Mouse (Mus musculus): ENCODE data around the gene Stard7. TPM values are rescaled to one million over a fixed set of nuclear protein-coding genes. Genes with fewer than 3 reads are reported as not detected.
"Not testable (repeated sequence)": the region's sequence is repeated elsewhere in the genome, so short reads cannot be mapped to it uniquely, and the experiment has no call there.

The Stard7 gene
- polyA plus RNA-seq, 1 experiment from 2014 or later = 95.0 TPM

GRCm38 (mm10) chr2:127270300-127271041 lies 453 bp downstream of the Stard7 start:
- Histone ChIP-seq H3K4me2 (ENCODE audit: low read depth, low read length, severe bottlenecking) (peak overlapping the region; percentile 88), H3K36me3 (ENCODE audit: control insufficient read depth, insufficient read depth, low read length) (no peaks in the 10 kb centered on the region), H3K27ac (ENCODE audit: low read depth, low read length) (peak overlapping the region; percentile 91), H3K27me3 (ENCODE audit: control insufficient read depth, insufficient read depth, low read length) (no peaks in the 10 kb centered on the region), H3K4me3 (ENCODE audit: low read depth, low read length) (peak overlapping the region; percentile 95), H3K9ac (ENCODE audit: low read length) (peak overlapping the region; percentile 95), H3K4me1 (replicated peaks; ENCODE audit: control insufficient read depth, insufficient read depth, low read length) (no peaks in the 10 kb centered on the region), H3K9me3 (ENCODE audit: control insufficient read depth, low read length) (no peaks in the 10 kb centered on the region)
- ATAC-seq (replicated peaks; ENCODE audit: low FRiP score) = peak; percentile 95
- peak; percentile 90 for DNase-seq (ENCODE audit: low spot score)
- under 1% methylated on average over 72 of the region's 75 CpGs for WGBS

- H3K27ac ChIP-seq (ENCODE audit: low read depth, low read length) = peak overlapping the region; percentile 91
- no peaks in the 10 kb centered on the region for H3K36me3 ChIP-seq (ENCODE audit: control insufficient read depth, insufficient read depth, low read length)
- DNase-seq (ENCODE audit: low spot score) (no peak), ATAC-seq (replicated peaks; ENCODE audit: low FRiP score) (no peak)
- H3K27me3 ChIP-seq (ENCODE audit: control insufficient read depth, insufficient read depth, low read length) = no peaks in the 10 kb centered on the region
- no peaks in the 10 kb centered on the region for H3K4me1 ChIP-seq (replicated peaks; ENCODE audit: control insufficient read depth, insufficient read depth, low read length)
- 19% methylated on average over 8 of the region's 8 CpGs for WGBS
- peak overlapping the region; percentile 95 for H3K9ac ChIP-seq (ENCODE audit: low read length)
- no peaks in the 10 kb centered on the region for H3K9me3 ChIP-seq (ENCODE audit: control insufficient read depth, low read length)
- peak overlapping the region; percentile 88 for H3K4me2 ChIP-seq (ENCODE audit: low read depth, low read length, severe bottlenecking)
- H3K4me3 ChIP-seq (ENCODE audit: low read depth, low read length) = peak overlapping the region; percentile 95
Observed at GRCm38 (mm10) chr2:127271042-127271515, 1.1 kb downstream of the Stard7 start.

- H3K27me3 ChIP-seq (ENCODE audit: control insufficient read depth, insufficient read depth, low read length); DNase-seq (ENCODE audit: low spot score); H3K36me3 ChIP-seq (ENCODE audit: control insufficient read depth, insufficient read depth, low read length); H3K4me3 ChIP-seq (ENCODE audit: low read depth, low read length); H3K4me1 ChIP-seq (replicated peaks; ENCODE audit: control insufficient read depth, insufficient read depth, low read length); H3K4me2 ChIP-seq (ENCODE audit: low read depth, low read length, severe bottlenecking); H3K27ac ChIP-seq (ENCODE audit: low read depth, low read length); H3K9ac ChIP-seq (ENCODE audit: low read length); ATAC-seq (replicated peaks; ENCODE audit: low FRiP score); H3K9me3 ChIP-seq (ENCODE audit: control insufficient read depth, low read length): not testable (repeated sequence)
- WGBS = 97% methylated on average over 4 of the region's 4 CpGs
Observed at GRCm38 (mm10) chr2:127272049-127272448, 2.0 kb downstream of the Stard7 start.

GRCm38 (mm10) chr2:127272806-127273205 lies 2.8 kb downstream of the Stard7 start:
- Histone ChIP-seq H3K27ac (ENCODE audit: low read depth, low read length) (no peak overlapping the region), H3K9me3 (ENCODE audit: control insufficient read depth, low read length) (no peaks in the 10 kb centered on the region), H3K4me1 (replicated peaks; ENCODE audit: control insufficient read depth, insufficient read depth, low read length) (no peaks in the 10 kb centered on the region), H3K9ac (ENCODE audit: low read length) (no peak overlapping the region), H3K4me3 (ENCODE audit: low read depth, low read length) (no peak overlapping the region), H3K4me2 (ENCODE audit: low read depth, low read length, severe bottlenecking) (no peak overlapping the region), H3K27me3 (ENCODE audit: control insufficient read depth, insufficient read depth, low read length) (no peaks in the 10 kb centered on the region), H3K36me3 (ENCODE audit: control insufficient read depth, insufficient read depth, low read length) (no peaks in the 10 kb centered on the region)
- ATAC-seq (replicated peaks; ENCODE audit: low FRiP score) (no peak), DNase-seq (ENCODE audit: low spot score) (no peak)
- 93% methylated on average over 3 of the region's 3 CpGs for WGBS

GRCm38 (mm10) chr2:127274590-127274989 lies 4.6 kb downstream of the Stard7 start:
- Histone ChIP-seq H3K4me1 (replicated peaks; ENCODE audit: control insufficient read depth, insufficient read depth, low read length) (no peaks in the 10 kb centered on the region), H3K27ac (ENCODE audit: low read depth, low read length) (no peak overlapping the region), H3K4me2 (ENCODE audit: low read depth, low read length, severe bottlenecking) (no peak overlapping the region), H3K9me3 (ENCODE audit: control insufficient read depth, low read length) (no peaks in the 10 kb centered on the region), H3K9ac (ENCODE audit: low read length) (no peak overlapping the region), H3K27me3 (ENCODE audit: control insufficient read depth, insufficient read depth, low read length) (no peaks in the 10 kb centered on the region), H3K36me3 (ENCODE audit: control insufficient read depth, insufficient read depth, low read length) (no peaks in the 10 kb centered on the region), H3K4me3 (ENCODE audit: low read depth, low read length) (no peak overlapping the region)
- WGBS = 95% methylated on average over 2 of the region's 2 CpGs
- DNase-seq (ENCODE audit: low spot score) (no peak), ATAC-seq (replicated peaks; ENCODE audit: low FRiP score) (no peak)

- ATAC-seq (replicated peaks; ENCODE audit: low FRiP score) = no peak
- no peaks in the 10 kb centered on the region for H3K9me3 ChIP-seq (ENCODE audit: control insufficient read depth, low read length)
- H3K9ac ChIP-seq (ENCODE audit: low read length) = no peak overlapping the region
- no peak overlapping the region for H3K27ac ChIP-seq (ENCODE audit: low read depth, low read length)
- no peak for DNase-seq (ENCODE audit: low spot score)
- WGBS = 86% methylated on average over 5 of the region's 5 CpGs
- no peaks in the 10 kb centered on the region for H3K27me3 ChIP-seq (ENCODE audit: control insufficient read depth, insufficient read depth, low read length)
- no peak overlapping the region for H3K4me3 ChIP-seq (ENCODE audit: low read depth, low read length)
- H3K4me2 ChIP-seq (ENCODE audit: low read depth, low read length, severe bottlenecking) = no peak overlapping the region
- H3K4me1 ChIP-seq (replicated peaks; ENCODE audit: control insufficient read depth, insufficient read depth, low read length) = no peaks in the 10 kb centered on the region
- H3K36me3 ChIP-seq (ENCODE audit: control insufficient read depth, insufficient read depth, low read length) = no peaks in the 10 kb centered on the region
Observed at GRCm38 (mm10) chr2:127275551-127276320, 5.7 kb downstream of the Stard7 start.

- H3K9me3 ChIP-seq (ENCODE audit: control insufficient read depth, low read length) = no peaks in the 10 kb centered on the region
- no peak overlapping the region for H3K4me2 ChIP-seq (ENCODE audit: low read depth, low read length, severe bottlenecking)
- no peak for ATAC-seq (replicated peaks; ENCODE audit: low FRiP score)
- H3K27ac ChIP-seq (ENCODE audit: low read depth, low read length) = no peak overlapping the region
- no peak overlapping the region for H3K9ac ChIP-seq (ENCODE audit: low read length)
- H3K36me3 ChIP-seq (ENCODE audit: control insufficient read depth, insufficient read depth, low read length) = no peaks in the 10 kb centered on the region
- H3K4me3 ChIP-seq (ENCODE audit: low read depth, low read length) = no peak overlapping the region
- H3K4me1 ChIP-seq (replicated peaks; ENCODE audit: control insufficient read depth, insufficient read depth, low read length) = no peaks in the 10 kb centered on the region
- DNase-seq (ENCODE audit: low spot score) = no peak
- no peaks in the 10 kb centered on the region for H3K27me3 ChIP-seq (ENCODE audit: control insufficient read depth, insufficient read depth, low read length)
Observed at GRCm38 (mm10) chr2:127278162-127278561, 8.1 kb downstream of the Stard7 start.

- H3K27me3 ChIP-seq (ENCODE audit: control insufficient read depth, insufficient read depth, low read length) = no peaks in the 10 kb centered on the region
- DNase-seq (ENCODE audit: low spot score) (no peak), ATAC-seq (replicated peaks; ENCODE audit: low FRiP score) (no peak)
- no peak overlapping the region for H3K4me3 ChIP-seq (ENCODE audit: low read depth, low read length)
- WGBS = 85% methylated on average over 4 of the region's 4 CpGs
- no peaks in the 10 kb centered on the region for H3K9me3 ChIP-seq (ENCODE audit: control insufficient read depth, low read length)
- H3K9ac ChIP-seq (ENCODE audit: low read length) = no peak overlapping the region
- no peak overlapping the region for H3K27ac ChIP-seq (ENCODE audit: low read depth, low read length)
- H3K4me2 ChIP-seq (ENCODE audit: low read depth, low read length, severe bottlenecking) = no peak overlapping the region
- peaks cover 11% of the 10 kb centered on the region for H3K36me3 ChIP-seq (ENCODE audit: control insufficient read depth, insufficient read depth, low read length)
- H3K4me1 ChIP-seq (replicated peaks; ENCODE audit: control insufficient read depth, insufficient read depth, low read length) = no peaks in the 10 kb centered on the region
Observed at GRCm38 (mm10) chr2:127292250-127292649, 22.2 kb downstream of the Stard7 start.
